Mouse (Mus musculus) left cerebral cortex, postnatal 36 days (tissue): ENCODE measurements around the gene Srgap3. TPM values are rescaled to one million over a fixed set of nuclear protein-coding genes. Genes with fewer than 3 reads are reported as not detected.

Experiments
- DNase-seq, 2 experiments: peaks; one replicate each; pipeline ENCODE4 v3.0.0; 2021 to 2022; ENCODE audit warnings: low spot score in 2 of 2, mixed read lengths in 1 of 2
- intact Hi-C: fragments of 180-260 bp; cut with DNase I; formaldehyde crosslinking; loops from one replicate; pipeline ENCODE4 v1.15.1; 2025
- total RNA-seq, 2 experiments: library from RNA; stranded (reverse); gene quantifications; 2 replicates each; pipeline ENCODE4 v1.2.3; 2021

Srgap3 gene
- total RNA-seq, 2 experiments from 2014 or later, result 191 to 230 TPM

DNA sequence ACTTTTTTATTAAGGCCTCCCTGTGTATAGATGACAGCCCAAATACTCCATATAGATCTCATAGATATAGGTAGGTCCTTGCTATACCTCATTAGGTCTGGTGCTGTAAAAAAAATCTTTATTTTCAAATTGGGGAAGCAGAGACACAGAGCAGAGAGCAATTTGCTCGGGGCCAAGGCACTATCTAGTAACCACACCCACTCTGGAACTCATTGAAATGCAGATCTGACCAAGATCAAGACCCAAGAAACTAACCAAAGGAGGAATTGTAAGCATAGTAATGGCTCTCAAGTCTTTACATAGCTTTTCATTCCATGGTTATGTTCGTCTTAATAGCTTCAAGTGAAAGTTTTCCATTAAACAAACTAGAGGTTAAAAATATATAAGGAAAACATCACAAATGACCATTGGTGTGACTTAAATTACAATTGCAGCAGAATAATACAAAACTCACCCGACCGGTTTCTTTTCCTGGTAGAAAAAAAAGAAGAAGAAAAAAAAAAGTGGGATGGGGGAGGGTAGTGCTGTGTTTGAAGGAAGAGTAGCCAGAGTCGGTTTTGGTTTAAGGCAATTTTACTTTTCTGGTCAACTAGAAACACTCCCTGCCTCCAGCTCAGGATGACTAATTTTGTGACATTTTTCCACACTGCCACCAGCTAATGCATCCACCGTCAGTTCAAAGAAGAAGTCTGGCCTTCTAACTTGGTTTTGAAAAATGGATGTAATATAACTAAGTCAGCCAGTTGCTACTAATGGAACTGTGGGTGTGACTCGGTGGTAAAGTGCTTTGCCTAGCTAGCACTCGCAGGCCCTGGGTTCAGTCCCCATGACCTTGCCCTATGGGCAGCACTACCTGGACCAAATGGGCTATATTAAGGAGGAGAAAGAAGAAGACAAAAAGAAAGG is 3.4 kb upstream of the Srgap3 start:
- no peak for DNase-seq
- intact Hi-C loops, result no loop called here

GRCm38 (mm10) chr6:112949220-112949619 is 2.2 kb upstream of the Srgap3 start:
- no peak for DNase-seq
- intact Hi-C loops, result loop anchor here (5.0 to 10.0 kb wide), 5 partner anchors 47 to 232 kb away; no protein-coding TSS in a partner anchor

GRCm38 (mm10) chr6:112948416-112948815 is 1.4 kb upstream of the Srgap3 start:
- intact Hi-C loops, result loop anchor here (5.0 to 10.0 kb wide), 5 partner anchors 46 to 231 kb away; no protein-coding TSS in a partner anchor

GRCm38 (mm10) chr6:112946021-112946811 is 850 bp downstream of the Srgap3 start:
- intact Hi-C loops, result loop anchor here (5.0 to 10.0 kb wide), 5 partner anchors 44 to 229 kb away; no protein-coding TSS in a partner anchor
- DNase-seq, result peak; percentile 41 to 44

More at GRCm38 (mm10) chr6:112948416-112948815, 1.4 kb upstream of the Srgap3 start:
- DNase-seq, result no peak

- intact Hi-C loops, result loop anchor here (5.0 to 10.0 kb wide), 5 partner anchors 43 to 228 kb away; no protein-coding TSS in a partner anchor
Measured at GRCm38 (mm10) chr6:112945181-112945751, 1.8 kb downstream of the Srgap3 start.

GRCm38 (mm10) chr6:112943596-112944245 is 3.3 kb downstream of the Srgap3 start:
- DNase-seq, result no peak

More at GRCm38 (mm10) chr6:112945181-112945751, 1.8 kb downstream of the Srgap3 start:
- peak; percentile 57 to 59 for DNase-seq

GRCm38 (mm10) chr6:112939281-112939680 is 7.8 kb downstream of the Srgap3 start:
- DNase-seq, result no peak
- intact Hi-C loops, result no loop called here

More at GRCm38 (mm10) chr6:112943596-112944245, 3.3 kb downstream of the Srgap3 start:
- intact Hi-C loops, result loop anchor here (10.0 kb wide), 1 partner anchor 119 kb away; no protein-coding TSS in a partner anchor

GRCm38 (mm10) chr6:112937791-112938190 is 9.3 kb downstream of the Srgap3 start:
- no peak for DNase-seq
- intact Hi-C loops, result no loop called here

DNA sequence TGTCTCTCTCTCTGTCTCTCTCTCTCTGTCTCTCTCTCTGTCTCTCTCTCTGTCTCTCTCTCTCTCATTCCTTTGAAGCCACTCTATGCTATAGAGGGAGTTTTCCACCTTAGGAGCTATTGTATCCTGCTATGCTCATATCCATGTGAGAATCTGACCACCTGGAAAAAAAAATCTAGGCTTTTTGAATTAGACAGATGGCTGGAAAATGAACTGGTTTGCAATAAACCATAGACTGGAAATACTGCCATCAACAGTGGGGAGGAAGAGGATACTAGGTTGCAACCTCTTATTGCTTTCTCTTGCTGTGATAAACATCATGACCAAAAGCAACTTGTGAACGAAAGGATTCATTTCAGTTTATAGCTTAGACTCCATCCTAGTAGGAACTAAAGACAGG is 12.6 kb downstream of the Srgap3 start:
- intact Hi-C loops, result no loop called here
- DNase-seq, result no peak

DNA sequence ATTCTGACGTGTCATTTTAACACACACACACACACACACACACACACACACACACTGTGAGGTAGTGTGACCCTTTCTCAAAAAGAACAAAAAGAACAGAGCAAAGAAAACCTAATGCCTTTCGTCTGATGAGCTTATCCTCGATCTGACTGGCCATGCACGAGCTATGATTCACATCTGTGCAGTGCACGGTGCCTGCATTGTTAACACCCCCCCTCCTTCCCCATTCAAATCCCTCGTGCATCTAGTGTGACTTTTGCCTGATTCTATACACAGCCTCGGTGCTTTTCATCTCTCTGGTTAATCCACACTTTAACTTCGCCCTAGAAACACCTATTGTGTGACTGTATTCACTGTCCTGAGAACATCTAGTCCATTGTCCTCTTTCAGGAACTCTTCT is 14.5 kb downstream of the Srgap3 start:
- intact Hi-C loops, result no loop called here
- DNase-seq, result no peak

- DNase-seq, result no peak
Measured at GRCm38 (mm10) chr6:112930011-112930451, 17.0 kb downstream of the Srgap3 start.

DNA sequence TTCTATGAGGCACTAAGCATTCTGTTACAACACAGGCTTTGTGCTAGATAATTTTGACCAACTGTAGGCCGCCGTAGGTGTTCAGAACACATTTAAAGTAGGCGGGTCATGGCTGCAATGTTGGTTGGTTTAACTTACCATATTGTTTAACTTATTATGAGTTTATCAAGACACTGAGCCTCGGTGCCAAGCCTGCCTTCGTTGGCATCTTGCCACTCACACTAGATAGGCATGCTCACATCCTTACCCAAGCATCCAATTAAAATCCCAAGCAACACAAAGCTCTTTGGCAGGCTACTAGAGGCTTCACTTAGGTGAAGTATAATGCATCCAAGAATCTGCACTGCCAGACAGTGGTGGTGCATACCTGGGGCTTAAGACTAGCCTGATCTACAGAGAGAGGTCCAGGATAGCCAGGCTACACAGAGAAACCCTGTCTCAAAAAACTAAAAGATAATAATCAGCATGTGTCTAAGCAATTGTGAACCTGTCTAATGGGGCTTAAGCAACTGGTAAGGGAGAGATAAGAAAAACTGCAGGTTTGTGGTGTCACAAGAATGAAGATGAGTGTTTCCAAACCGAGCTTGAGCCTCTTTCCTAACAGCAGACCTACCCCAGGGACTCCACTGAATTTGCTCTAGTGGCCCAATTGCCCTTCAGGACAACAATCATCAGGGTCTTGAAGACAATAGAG is 17.6 kb downstream of the Srgap3 start:
- intact Hi-C loops, result no loop called here

More at GRCm38 (mm10) chr6:112930011-112930451, 17.0 kb downstream of the Srgap3 start:
- intact Hi-C loops, result no loop called here

GRCm38 (mm10) chr6:112928841-112929240 is 18.2 kb downstream of the Srgap3 start:
- DNase-seq, result no peak
- intact Hi-C loops, result no loop called here

More for the DNA sequence above, 17.6 kb downstream of the Srgap3 start:
- DNase-seq, result peak; percentile 44 to 58

DNA sequence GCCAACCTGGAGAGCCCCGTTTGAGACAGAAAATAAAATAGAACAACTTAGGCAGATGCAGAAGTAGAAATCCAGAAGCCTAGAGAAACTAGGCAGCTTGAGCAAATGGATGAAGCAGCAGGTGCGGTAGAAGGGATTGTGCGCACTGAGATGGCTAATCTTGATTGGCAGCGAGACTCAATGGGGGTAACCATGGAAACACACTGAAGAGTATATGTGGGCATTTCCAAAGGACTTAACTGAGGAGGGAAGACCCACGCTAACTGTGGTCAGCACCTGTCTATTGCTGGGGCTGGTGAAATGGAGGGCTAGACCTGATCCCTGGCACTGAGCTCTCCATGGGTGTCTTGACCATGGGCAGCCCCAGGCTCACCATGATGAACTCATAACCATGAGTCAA is 19.7 kb downstream of the Srgap3 start:
- no peak for DNase-seq
- intact Hi-C loops, result no loop called here

GRCm38 (mm10) chr6:112926011-112926410 is 21.1 kb downstream of the Srgap3 start:
- no peak for DNase-seq
- intact Hi-C loops, result no loop called here

DNA sequence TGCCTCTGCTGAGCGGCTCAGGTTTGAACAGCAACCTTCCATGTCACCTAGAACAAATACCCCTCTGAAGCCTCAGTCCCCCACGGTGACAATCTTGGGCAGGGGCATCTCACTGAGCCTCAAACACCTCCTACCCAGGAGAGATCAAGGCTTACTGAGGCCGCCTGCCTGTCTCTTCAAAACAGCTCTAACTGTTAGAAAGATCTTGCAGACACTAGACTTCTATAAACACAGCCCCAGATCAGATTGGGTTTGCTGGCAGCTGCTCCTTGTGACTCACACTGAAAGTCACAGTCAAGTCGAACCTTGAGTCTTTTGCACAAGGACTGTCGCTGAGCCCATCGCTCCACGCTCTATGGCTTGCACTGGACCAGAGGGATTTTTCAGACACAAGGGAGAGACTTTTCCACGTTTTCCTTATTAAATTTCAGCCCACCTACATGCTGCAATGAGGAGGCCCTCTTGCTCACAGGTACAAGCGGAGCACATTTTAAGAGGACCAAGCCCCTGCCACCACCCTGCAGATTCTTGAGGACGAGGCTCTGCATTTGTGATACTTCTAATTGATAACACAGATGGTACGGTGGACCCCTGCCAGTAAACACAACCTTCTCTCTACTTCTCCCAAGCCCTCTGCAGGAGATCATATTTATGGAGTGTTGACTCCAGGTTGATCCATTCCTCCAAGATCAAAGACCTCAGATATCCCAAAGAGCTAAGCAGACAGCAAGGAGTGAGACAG is 21.7 kb downstream of the Srgap3 start:
- DNase-seq, result peak; percentile 61 to 65
- intact Hi-C loops, result no loop called here

DNA sequence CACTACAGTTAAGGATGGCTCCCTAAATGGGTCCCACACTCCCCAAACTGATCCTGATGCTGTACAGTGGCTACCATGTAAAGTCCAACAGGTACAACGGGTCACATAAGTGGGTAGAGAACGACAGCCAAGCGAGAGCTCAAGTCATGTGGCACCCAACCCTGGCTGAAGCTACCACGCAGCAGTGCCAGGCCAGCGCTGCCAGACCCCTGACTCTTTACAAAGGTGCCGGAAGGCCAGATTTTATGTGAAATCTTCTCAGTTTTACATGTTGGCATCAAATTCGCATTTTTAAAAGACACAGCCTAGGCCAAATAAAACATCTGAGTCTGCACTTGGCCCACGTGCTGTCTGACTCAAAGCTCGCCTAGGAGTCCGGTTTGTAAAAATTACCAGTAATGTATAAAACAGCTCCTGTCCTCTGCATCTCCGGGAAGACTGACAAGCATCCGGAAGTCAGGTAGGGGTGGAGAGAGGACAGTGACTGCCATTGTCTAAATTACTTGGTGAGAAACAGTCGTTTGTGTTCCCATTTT is 22.4 kb downstream of the Srgap3 start:
- intact Hi-C loops, result no loop called here
- peak in 1 of 2 experiments; percentile 33 for DNase-seq
